Mouse (Mus musculus): ENCODE data around the gene Polr3g. TPM values are rescaled to one million over a fixed set of nuclear protein-coding genes. Genes with fewer than 3 reads are reported as not detected.

Polr3g gene
- polyA plus RNA-seq, 2 experiments: 6.5 to 11.7 TPM

DNA sequence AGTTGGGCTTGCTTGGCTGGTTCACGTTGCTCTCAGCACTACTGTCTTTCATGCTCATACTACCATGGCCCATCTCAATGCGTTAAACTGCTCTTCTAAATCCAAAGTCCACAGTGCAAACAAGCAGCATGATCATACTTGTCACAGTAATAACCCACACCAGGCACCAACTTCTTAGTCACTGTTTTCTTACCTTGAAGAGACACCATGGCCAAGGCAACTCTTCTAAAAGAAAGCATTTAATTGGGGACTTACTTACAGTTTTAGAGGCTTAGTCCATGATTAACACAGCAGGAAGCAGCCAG is 33.2 kb upstream of the Polr3g start:
- ATAC-seq (ENCODE audit: insufficient read depth): no peak
- no peak for DNase-seq (ENCODE audit: low read depth in 3 of 3, low spot score in 3 of 3)
- Histone ChIP-seq H3K27me3 (ENCODE audit: control insufficient read depth, insufficient read depth, low read length) (no peaks in the 10 kb centered on the region), H3K4me2 (ENCODE audit: low read depth) (no peak overlapping the region), H3K9me3 (ENCODE audit: control insufficient read depth, low read length) (no peaks in the 10 kb centered on the region), H3K27ac (no peak overlapping the region), H3K4me1 (replicated peaks; ENCODE audit: control insufficient read depth in 2 of 2, insufficient read depth in 2 of 2, low read length in 1 of 2) (peaks cover 6 to 19% of the 10 kb centered on the region in 2 experiments; a peak in 3 of 4 replicates), H3K36me3 (replicated peaks; ENCODE audit: control insufficient read depth, insufficient read depth, low read depth) (no peaks in the 10 kb centered on the region), H3K4me3 (ENCODE audit: insufficient read depth in 1 of 2, low read depth in 2 of 2, low read length in 2 of 2) (no peak overlapping the region), H3K9ac (replicated peaks) (no peak overlapping the region)
- 48% methylated on average over 2 of the region's 2 CpGs for WGBS (ENCODE audit: insufficient replicate concordance)
- TF ChIP-seq EP300 (IDR thresholded peaks at IDR 0.05; ENCODE audit: low read depth) (no peak), CTCF (IDR thresholded peaks at IDR 0.05; ENCODE audit: low read depth) (no peak)

DNA sequence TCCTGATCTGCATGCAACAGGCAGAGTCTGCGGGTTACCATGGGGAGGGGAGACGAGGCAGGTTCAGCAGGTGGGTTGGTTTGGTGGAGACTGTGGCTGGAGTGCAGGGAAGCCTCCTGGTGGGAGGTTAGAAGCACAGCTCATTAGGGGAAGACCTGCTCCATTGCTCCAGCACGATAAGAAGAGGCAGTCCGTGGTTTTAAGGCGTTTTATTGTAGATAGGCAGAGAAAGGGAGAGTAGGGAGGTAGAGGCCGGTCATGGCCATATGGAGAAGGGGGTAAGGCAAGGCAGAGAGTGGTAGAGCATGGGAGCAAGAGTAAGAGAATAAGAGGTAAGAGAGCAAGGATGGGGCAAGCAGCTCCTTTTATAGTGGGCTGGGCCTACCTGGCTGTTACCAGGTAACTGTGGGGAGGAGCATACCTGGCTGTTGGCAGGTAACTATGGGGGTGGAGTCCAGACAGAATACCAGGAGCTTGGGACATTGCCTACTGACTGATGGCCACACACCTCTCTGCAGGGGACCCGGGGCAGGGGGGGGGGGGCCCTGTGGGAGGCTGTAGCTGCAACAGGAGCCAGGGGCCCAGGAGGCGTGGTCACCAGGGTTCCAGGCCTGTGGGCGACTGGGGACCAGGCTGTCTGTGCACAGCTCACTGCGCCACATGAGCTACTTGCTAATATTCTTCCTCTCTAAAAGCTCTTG is 32.7 kb upstream of the Polr3g start:
- H3K9ac ChIP-seq (replicated peaks): no peak overlapping the region
- ATAC-seq (ENCODE audit: insufficient read depth) (peak; percentile 80), DNase-seq (ENCODE audit: low read depth in 3 of 3, low spot score in 3 of 3) (no peak)
- no peak overlapping the region for H3K4me3 ChIP-seq (ENCODE audit: insufficient read depth in 1 of 2, low read depth in 2 of 2, low read length in 2 of 2)
- H3K4me2 ChIP-seq (ENCODE audit: low read depth): peak overlapping the region; percentile 21
- H3K9me3 ChIP-seq (ENCODE audit: control insufficient read depth, low read length): no peaks in the 10 kb centered on the region
- H3K4me1 ChIP-seq (replicated peaks; ENCODE audit: control insufficient read depth in 2 of 2, insufficient read depth in 2 of 2, low read length in 1 of 2): peaks cover 6 to 19% of the 10 kb centered on the region in 2 experiments; a peak in 3 of 4 replicates
- WGBS (ENCODE audit: insufficient replicate concordance): 18% methylated on average over 10 of the region's 10 CpGs
- no peak overlapping the region for H3K27ac ChIP-seq
- H3K36me3 ChIP-seq (replicated peaks; ENCODE audit: control insufficient read depth, insufficient read depth, low read depth): no peaks in the 10 kb centered on the region
- TF ChIP-seq EP300 (IDR thresholded peaks at IDR 0.05; ENCODE audit: low read depth) (peak; percentile 46), CTCF (IDR thresholded peaks at IDR 0.05; ENCODE audit: low read depth) (peak; percentile 48)
- H3K27me3 ChIP-seq (ENCODE audit: control insufficient read depth, insufficient read depth, low read length): no peaks in the 10 kb centered on the region

DNA sequence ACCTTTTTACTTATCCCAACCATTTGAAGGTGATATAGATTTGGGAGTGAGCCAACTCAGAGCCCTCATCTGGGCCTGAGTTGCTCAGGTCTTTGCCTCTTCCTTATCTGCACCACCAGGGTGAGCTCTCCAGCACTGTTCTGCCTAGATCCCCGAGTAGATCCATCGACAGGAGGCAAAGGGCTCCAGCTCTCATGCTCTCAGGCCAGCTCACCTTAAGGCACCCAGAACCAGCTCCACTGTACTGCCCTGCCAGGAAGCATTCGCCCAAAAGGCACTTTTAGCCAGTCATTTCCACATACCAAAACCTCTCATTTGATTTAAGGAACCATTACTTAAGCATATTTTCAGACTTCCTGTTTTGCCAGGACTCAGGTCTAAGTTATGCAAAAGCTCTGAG is 30.1 kb upstream of the Polr3g start:
- TF ChIP-seq CTCF (IDR thresholded peaks at IDR 0.05; ENCODE audit: low read depth): peak; percentile 65
- peak; percentile 61 for TF ChIP-seq EP300 (IDR thresholded peaks at IDR 0.05; ENCODE audit: low read depth)
- DNase-seq (ENCODE audit: low read depth in 3 of 3, low spot score in 3 of 3): no peak
- no peak overlapping the region for H3K4me2 ChIP-seq (ENCODE audit: low read depth)
- no peaks in the 10 kb centered on the region for H3K27me3 ChIP-seq (ENCODE audit: control insufficient read depth, insufficient read depth, low read length)
- H3K36me3 ChIP-seq (replicated peaks; ENCODE audit: control insufficient read depth, insufficient read depth, low read depth): no peaks in the 10 kb centered on the region
- WGBS (ENCODE audit: insufficient replicate concordance): 12% methylated on average over 3 of the region's 3 CpGs
- H3K9me3 ChIP-seq (ENCODE audit: control insufficient read depth, low read length): no peaks in the 10 kb centered on the region
- no peak overlapping the region for H3K4me3 ChIP-seq (ENCODE audit: insufficient read depth in 1 of 2, low read depth in 2 of 2, low read length in 2 of 2)
- H3K9ac ChIP-seq (replicated peaks): no peak overlapping the region
- ATAC-seq (ENCODE audit: insufficient read depth): peak; percentile 76
- H3K4me1 ChIP-seq (replicated peaks; ENCODE audit: control insufficient read depth in 2 of 2, insufficient read depth in 2 of 2, low read length in 1 of 2): peaks cover 10 to 24% of the 10 kb centered on the region in 2 experiments
- no peak overlapping the region for H3K27ac ChIP-seq

DNA sequence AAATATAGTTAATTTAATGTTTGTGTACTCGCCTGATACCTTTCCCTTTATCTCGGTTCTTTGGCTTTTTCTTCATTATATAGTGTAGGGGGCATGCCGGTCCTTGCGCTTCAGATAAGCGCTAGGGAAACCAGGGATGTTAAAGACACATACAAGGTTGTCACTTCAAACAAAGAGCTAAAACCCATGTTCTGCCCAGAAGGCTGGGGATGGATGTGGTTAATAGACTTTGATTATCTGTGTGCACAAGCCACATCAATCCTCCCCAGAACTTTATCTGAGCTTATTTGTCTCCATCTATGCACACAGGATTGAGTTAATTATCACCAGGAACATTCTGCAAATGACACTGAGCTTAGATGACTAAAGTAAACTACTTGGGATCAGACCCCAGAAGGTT is 25.8 kb upstream of the Polr3g start:
- ATAC-seq (ENCODE audit: insufficient read depth) (peak; percentile 64), DNase-seq (ENCODE audit: low read depth in 3 of 3, low spot score in 3 of 3) (no peak)
- Histone ChIP-seq H3K4me3 (ENCODE audit: insufficient read depth in 1 of 2, low read depth in 2 of 2, low read length in 2 of 2) (no peak overlapping the region), H3K27ac (no peak overlapping the region), H3K9ac (replicated peaks) (no peak overlapping the region), H3K9me3 (ENCODE audit: control insufficient read depth, low read length) (no peaks in the 10 kb centered on the region), H3K4me2 (ENCODE audit: low read depth) (no peak overlapping the region), H3K27me3 (ENCODE audit: control insufficient read depth, insufficient read depth, low read length) (no peaks in the 10 kb centered on the region), H3K4me1 (replicated peaks; ENCODE audit: control insufficient read depth in 2 of 2, insufficient read depth in 2 of 2, low read length in 1 of 2) (peaks cover 4 to 13% of the 10 kb centered on the region in 2 experiments), H3K36me3 (replicated peaks; ENCODE audit: control insufficient read depth, insufficient read depth, low read depth) (no peaks in the 10 kb centered on the region)
- 19% methylated on average over 5 of the region's 5 CpGs for WGBS (ENCODE audit: insufficient replicate concordance)
- TF ChIP-seq EP300 (IDR thresholded peaks at IDR 0.05; ENCODE audit: low read depth) (peak; percentile 54), CTCF (IDR thresholded peaks at IDR 0.05; ENCODE audit: low read depth) (no peak)

DNA sequence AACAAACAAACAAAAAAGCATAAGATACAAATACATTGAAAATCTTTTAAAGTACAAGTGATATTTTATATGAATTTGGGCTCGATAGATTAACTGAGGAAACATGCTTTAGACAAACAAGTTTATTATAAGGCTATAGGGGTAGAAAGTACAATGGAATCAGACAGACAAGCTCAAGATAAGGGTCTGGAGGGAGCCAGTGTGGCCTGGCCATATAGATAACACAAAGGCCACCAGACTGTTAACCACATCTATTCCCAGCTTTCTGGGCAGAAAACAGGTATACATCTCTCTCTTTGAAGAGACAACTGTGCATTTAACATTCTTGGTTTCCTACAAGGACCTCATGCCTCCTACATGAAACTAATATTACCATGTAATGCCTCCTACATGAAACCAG is 19.5 kb upstream of the Polr3g start:
- WGBS (ENCODE audit: insufficient replicate concordance): 20% methylated on average over 1 of the region's 1 CpGs
- Histone ChIP-seq H3K4me1 (replicated peaks; ENCODE audit: control insufficient read depth in 2 of 2, insufficient read depth in 2 of 2, low read length in 1 of 2) (peaks cover 7 to 15% of the 10 kb centered on the region in 2 experiments), H3K4me3 (ENCODE audit: insufficient read depth in 1 of 2, low read depth in 2 of 2, low read length in 2 of 2) (no peak overlapping the region), H3K27me3 (ENCODE audit: control insufficient read depth, insufficient read depth, low read length) (no peaks in the 10 kb centered on the region), H3K27ac (no peak overlapping the region), H3K9me3 (ENCODE audit: control insufficient read depth, low read length) (no peaks in the 10 kb centered on the region), H3K4me2 (ENCODE audit: low read depth) (no peak overlapping the region), H3K36me3 (replicated peaks; ENCODE audit: control insufficient read depth, insufficient read depth, low read depth) (no peaks in the 10 kb centered on the region), H3K9ac (replicated peaks) (no peak overlapping the region)
- DNase-seq (ENCODE audit: low read depth in 3 of 3, low spot score in 3 of 3): no peak
- ATAC-seq (ENCODE audit: insufficient read depth): peak; percentile 82
- peak; percentile 72 for TF ChIP-seq EP300 (IDR thresholded peaks at IDR 0.05; ENCODE audit: low read depth)
- no peak for TF ChIP-seq CTCF (IDR thresholded peaks at IDR 0.05; ENCODE audit: low read depth)

All from liver, embryonic 14.5 days (tissue).